ENCODE assay signal across 15 mouse cellular contexts in the genomic region with DNA sequence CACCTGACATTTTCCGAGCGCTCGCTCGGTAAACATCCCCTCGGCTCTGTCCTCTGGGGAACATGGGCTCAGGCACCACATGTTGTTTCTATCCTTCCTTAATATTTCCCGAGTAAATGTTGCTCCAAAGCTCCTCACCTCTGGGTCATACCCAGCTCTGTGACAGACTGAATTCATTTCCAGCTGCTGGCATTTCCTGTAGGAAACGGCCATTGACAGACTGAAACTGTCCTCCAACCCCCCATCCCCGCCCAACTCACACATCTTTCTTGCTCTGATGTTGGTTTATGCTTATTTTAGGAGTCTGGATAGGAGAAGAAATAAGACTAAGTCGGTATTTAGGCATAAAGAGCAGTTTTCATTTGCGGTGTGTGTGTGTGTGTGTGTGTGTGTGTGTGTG.
DNase-seq lines count a peak whose midpoint lies in the region; ATAC-seq and TF ChIP-seq lines count a peak whose summit lies in the region.
"Had no signal": no experiment of that assay in that cellular context is flagged by ENCODE, and none has a peak within 500 bp of the region (broad histone marks: within the 10 kb centered on the region; RNA-seq: fewer than 3 reads in every experiment).

No protein-coding gene starts in this region.

- peaks cover 5% of the 10 kb centered on the region; the same call in 1 of the 2 replicates for H3K9me3 ChIP-seq in kidney, embryonic 14.5 days (ENCODE audit: control insufficient read depth, low read length)
- H3K9me3 ChIP-seq: liver, embryonic 15.5 days had no signal

- no peak for ATAC-seq in kidney, embryonic 14.5 days (ENCODE audit: low FRiP score, low TSS enrichment)
- ATAC-seq: hindbrain, embryonic 16.5 days; Patski had no signal

- no peak for TF ChIP-seq CTCF in testis, adult 2 months (IDR thresholded peaks at IDR 0.05; ENCODE audit: control insufficient read depth, insufficient read depth, insufficient replicate concordance, low read depth, low read length)
- no peak for TF ChIP-seq CTCF in thymus, adult 2 months (IDR thresholded peaks at IDR 0.05; ENCODE audit: borderline replicate concordance, control insufficient read depth, extremely low read depth, insufficient read depth, low read length, poor library complexity)

- 72% methylated on average over 10 of the region's 10 CpGs for WGBS in kidney, embryonic 14.5 days
- WGBS in thymus, adult 2 months: 92% methylated on average over 10 of the region's 10 CpGs

- H3K9ac ChIP-seq in kidney, embryonic 14.5 days (ENCODE audit: low read depth, low read length): no peak overlapping the region
- H3K9ac ChIP-seq: liver, embryonic 15.5 days had no signal

- TF ChIP-seq POLR2A in testis, adult 2 months (IDR thresholded peaks at IDR 0.05; ENCODE audit: control insufficient read depth, low read depth, low read length): no peak
- no peak for TF ChIP-seq POLR2A in thymus, adult 2 months (IDR thresholded peaks at IDR 0.05; ENCODE audit: control insufficient read depth, extremely low read depth, insufficient read depth, low read length, poor library complexity)

- H3K27me3 ChIP-seq in kidney, embryonic 14.5 days (ENCODE audit: control insufficient read depth, insufficient read depth, low read length): no peaks in the 10 kb centered on the region
- no peaks in the 10 kb centered on the region for H3K27me3 ChIP-seq in testis, adult 2 months (ENCODE audit: control insufficient read depth, insufficient read depth, low read length)
- no peaks in the 10 kb centered on the region for H3K27me3 ChIP-seq in thymus, adult 2 months (ENCODE audit: control insufficient read depth, insufficient read depth, low read length)
- H3K27me3 ChIP-seq: liver, embryonic 15.5 days; Patski had no signal

- DNase-seq in heart, adult 11 months: peak; percentile 73
- no peak for DNase-seq in heart, postnatal 14 days
- DNase-seq in kidney, postnatal 10 days: peak; percentile 48
- DNase-seq in testis, postnatal 14 days (ENCODE audit: low spot score): no peak
- DNase-seq in thymus, adult 2 months: no peak
- DNase-seq: cerebellum, adult 11 months; cerebellum, postnatal 25 days; retina, postnatal 1 day; thymus, postnatal 14 days had no signal

- no peak overlapping the region for H3K4me3 ChIP-seq in kidney, embryonic 14.5 days (ENCODE audit: low read length)
- peak overlapping the region; percentile 59 for H3K4me3 ChIP-seq in testis, adult 2 months (ENCODE audit: control insufficient read depth, low read depth, low read length)
- no peak overlapping the region for H3K4me3 ChIP-seq in thymus, adult 2 months (ENCODE audit: control insufficient read depth, insufficient read depth, low read length)
- H3K4me3 ChIP-seq: liver, embryonic 15.5 days; myocyte had no signal

- intact Hi-C loops in heart, postnatal 14 days (cut with DNase I): no loop called here

- no peak overlapping the region for H3K27ac ChIP-seq in kidney, embryonic 14.5 days (ENCODE audit: low read depth, low read length)
- H3K27ac ChIP-seq in testis, adult 2 months (ENCODE audit: control insufficient read depth, insufficient read depth, low read depth, low read length): no peak overlapping the region
- H3K27ac ChIP-seq in thymus, adult 2 months (ENCODE audit: control insufficient read depth, insufficient read depth, low read length): no peak overlapping the region
- H3K27ac ChIP-seq: liver, embryonic 15.5 days had no signal

- no peaks in the 10 kb centered on the region for H3K4me1 ChIP-seq in kidney, embryonic 14.5 days (ENCODE audit: control insufficient read depth, insufficient read depth, low read length)
- peaks cover 13% of the 10 kb centered on the region for H3K4me1 ChIP-seq in testis, adult 2 months (ENCODE audit: control insufficient read depth, insufficient read depth, low read length)
- H3K4me1 ChIP-seq in thymus, adult 2 months (replicated peaks; ENCODE audit: control insufficient read depth, insufficient read depth, low read length): peaks cover 10% of the 10 kb centered on the region
- H3K4me1 ChIP-seq: liver, embryonic 15.5 days had no signal

- H3K4me2 ChIP-seq in kidney, embryonic 14.5 days (replicated peaks; ENCODE audit: low read depth, low read length): no peak overlapping the region
- H3K4me2 ChIP-seq: liver, embryonic 15.5 days had no signal

- H3K36me3 ChIP-seq in kidney, embryonic 14.5 days (ENCODE audit: control insufficient read depth, insufficient read depth, low read length): no peaks in the 10 kb centered on the region
- no peaks in the 10 kb centered on the region for H3K36me3 ChIP-seq in testis, adult 2 months (ENCODE audit: control insufficient read depth, insufficient read depth, low read length)
- no peaks in the 10 kb centered on the region for H3K36me3 ChIP-seq in thymus, adult 2 months (ENCODE audit: control insufficient read depth, insufficient read depth, low read length)
- H3K36me3 ChIP-seq: liver, embryonic 15.5 days had no signal

Comparison
In these comparisons a context has a peak if more than half of its experiments do, and no peak if none do; other contexts are left out.
1. DNase-seq: peak in heart, adult 11 months (single experiment) and kidney, postnatal 10 days (single experiment); none in heart, postnatal 14 days (0 of 2), testis, postnatal 14 days (single experiment) and thymus, adult 2 months (single experiment).